Mouse (Mus musculus): ENCODE results near the gene Qrich2.

Gene Qrich2

DNA sequence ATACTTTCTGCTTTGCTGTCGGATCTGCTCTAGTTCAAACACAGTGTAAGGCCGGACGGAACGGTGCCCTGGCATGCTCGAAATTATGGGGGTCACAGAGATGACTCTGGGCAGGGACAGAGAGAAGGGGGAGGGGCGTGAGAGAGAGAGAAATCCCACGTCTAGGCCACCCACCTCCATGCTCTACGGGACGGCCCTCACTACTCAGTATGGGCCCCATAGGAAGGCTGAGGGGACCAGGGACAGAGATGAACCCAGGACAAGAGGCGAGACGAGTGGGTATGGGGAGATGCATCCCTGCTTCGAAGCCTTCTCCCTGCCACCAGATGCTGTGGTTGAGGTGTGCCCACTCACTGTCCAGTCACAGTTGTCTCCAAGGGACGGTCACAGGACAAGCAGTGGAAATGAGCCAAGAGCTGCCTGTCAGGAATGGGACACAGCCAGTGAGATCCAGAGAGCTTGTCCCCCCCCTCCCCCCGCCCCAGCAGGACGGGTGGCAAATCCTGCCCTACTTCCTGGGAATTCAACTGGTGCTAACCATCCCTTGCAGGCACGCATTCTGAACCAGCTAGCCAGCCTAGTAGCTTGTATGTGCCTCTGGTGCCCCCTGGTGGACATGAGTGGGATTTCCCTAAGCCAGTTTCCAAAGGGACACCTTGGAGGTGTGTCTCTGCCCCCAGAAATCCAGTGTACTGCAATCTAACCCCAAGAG is 20.3 kb downstream of the Qrich2 start:
- peak; percentile 93 for DNase-seq (ENCODE audit: low read depth, low spot score)

DNA sequence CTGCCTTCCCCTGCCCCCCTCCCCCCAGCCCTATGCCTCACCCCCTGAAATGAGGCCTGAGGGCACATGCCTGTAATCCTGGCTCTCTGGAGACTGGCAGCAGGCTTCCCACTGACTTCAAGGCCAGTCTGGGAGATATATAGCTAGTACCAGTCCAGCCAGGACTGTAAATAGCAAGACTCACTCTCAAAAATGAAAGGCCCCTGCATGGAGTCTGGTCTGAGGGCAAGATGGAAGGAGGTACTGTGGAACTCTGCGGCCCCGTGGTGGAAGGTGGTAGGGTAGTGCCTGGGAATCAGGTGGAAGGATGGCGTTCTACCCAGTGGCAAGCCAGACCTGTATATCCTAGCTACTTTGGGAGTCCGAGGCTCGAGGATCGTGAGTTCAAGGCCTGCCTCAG is 22.1 kb downstream of the Qrich2 start:
- DNase-seq (ENCODE audit: low read depth, low spot score) = no peak

DNA sequence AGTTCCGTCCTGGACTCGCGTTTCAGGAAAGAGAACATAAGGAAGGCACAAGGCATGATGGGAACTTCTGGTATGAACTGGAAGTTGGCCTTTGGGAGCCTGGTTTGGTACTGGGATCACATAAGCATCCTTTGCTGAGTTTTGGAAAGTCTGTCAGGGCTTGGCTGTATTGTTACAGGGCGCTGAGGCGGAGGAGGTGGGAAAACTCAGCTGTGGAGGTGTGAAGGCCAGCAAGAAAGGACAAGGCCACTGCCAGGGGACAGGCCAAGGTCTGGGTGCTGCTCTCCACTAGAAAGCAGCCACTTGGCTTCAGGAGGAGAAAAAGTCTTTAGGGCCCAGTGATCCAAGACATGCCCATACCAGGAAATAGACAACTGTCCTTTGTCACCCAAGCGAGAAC is 22.7 kb downstream of the Qrich2 start:
- no peak for DNase-seq (ENCODE audit: low read depth, low spot score)

DNA sequence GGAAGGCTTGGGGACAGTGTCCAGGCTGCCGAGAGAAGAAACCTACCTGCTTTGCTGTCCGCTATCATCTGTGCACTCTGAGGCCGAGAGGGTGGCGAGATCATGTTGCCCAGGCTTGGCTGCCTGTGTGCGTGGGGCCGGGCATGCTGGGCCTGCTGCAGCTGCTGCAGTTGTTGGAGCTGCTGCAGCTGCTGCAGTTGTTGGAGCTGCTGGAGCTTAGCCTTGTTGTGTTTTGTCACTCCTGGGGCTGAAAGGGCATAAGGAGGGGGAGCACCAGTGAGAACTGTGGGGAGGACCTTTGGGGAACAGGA is 23.2 kb downstream of the Qrich2 start:
- no peak for DNase-seq (ENCODE audit: low read depth, low spot score)

DNA sequence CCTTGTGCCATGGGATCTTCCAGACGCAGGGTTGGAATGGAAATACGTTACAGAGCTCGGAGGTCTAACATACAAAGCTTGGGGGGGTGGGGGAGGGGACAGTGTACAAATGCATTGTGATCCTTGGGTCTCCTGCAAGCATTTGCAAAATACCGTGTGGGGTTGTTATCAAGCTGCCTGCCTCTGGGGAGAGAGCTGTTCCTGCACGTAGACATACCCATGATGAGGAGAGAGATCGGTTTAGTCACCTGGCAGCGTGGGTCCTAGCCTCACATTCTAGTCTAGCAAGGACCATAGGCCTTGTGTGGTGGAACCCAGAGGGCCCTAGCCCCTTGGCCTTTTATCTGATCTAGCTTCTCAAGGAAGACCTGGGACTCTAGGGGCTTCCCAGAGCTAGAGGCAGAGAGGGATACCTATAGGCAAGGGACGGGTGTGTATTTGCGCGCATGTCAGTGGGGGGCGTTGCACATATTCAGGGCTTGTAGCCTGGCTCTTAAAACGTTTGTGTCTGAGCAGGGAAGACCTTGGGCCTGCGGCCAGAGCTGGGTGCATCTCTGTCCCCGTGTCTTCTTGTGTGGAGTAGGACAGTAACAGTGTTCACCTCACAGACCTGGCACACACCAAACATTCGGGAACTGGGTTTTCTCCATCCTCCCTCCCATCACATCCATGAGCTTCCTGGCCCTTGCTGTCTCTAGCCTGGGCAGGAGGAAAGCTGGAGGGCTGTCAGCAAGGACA is 23.7 kb downstream of the Qrich2 start:
- DNase-seq (ENCODE audit: low read depth, low spot score) = no peak

DNA sequence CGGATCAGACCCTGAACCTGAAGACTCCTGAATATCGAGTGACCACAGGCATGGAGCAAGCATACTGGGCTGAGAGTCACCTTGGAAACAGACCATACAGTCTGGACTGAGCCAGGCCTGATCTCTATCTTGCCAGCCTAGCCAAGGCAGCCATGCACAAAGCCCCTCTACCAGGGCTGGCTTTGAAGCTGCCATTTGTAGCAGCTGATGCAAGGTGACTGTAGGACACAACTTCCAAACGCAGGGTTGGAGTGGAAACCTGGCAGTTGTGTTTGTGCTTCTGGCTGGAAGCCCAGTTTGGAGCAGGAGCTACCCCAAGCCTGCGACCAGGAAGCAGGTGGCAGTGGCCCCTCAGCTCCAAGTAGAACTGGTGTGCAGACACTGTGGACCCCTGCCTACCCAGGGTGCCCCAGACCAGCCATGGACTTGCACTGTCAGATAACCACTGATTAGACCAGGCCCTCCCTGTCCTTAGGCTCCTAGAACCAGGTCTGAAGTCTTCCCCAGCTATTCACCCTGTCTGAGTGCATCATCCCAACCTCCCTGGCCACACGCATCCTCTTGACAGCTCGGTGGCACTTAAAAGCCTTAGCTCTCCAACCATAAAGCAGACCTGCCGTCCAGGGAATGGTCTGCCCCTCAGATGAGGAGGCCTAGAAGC is 25.5 kb downstream of the Qrich2 start:
- no peak for DNase-seq (ENCODE audit: low read depth, low spot score)

DNA sequence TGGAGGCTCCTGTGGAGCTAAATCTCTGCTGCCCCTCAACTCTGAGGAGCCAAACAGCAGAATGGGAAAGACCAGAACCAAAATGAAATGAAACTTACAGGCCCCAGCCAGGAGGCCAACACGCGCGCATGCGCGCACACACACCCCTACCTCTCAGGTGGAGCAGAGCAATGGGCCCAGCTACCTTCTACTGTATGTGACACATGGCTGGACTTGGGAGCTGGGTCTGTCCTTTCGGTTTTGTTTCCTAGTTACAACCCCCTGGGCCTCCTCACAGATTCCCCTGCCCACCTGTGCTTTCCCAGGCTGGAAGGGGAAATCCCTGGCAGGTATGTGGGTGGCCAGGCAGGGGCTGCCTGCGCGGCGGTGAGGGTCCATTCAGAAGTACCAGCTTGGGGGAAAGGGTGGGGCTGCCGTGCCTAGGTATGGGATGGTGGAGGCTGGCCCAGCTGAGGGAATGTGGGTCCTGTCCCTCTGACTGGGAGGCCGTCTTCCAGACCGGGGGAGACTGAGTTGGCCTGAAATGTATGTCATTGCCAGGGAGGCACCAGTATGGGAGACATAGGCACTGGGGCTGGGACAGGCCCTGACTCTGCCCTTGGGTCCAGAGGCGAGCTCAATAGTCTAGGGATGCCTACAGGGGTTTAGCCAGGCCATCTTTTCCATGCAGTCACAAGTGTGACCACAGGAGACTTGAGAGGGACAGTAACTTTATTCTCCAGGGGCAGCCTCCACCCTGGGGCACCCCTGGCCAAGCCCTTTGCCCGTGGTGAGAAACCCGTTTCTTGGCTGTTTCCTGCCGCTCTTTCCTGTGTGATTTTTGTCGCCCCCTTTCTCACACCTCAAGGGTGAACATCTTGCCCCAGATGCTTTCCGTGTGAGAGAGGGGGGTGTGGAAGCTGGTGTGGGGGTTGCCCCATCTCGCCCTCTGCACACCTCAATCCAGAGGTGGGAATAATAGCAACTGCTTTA is 26.5 kb downstream of the Qrich2 start:
- no peak for DNase-seq (ENCODE audit: low read depth, low spot score)

DNA sequence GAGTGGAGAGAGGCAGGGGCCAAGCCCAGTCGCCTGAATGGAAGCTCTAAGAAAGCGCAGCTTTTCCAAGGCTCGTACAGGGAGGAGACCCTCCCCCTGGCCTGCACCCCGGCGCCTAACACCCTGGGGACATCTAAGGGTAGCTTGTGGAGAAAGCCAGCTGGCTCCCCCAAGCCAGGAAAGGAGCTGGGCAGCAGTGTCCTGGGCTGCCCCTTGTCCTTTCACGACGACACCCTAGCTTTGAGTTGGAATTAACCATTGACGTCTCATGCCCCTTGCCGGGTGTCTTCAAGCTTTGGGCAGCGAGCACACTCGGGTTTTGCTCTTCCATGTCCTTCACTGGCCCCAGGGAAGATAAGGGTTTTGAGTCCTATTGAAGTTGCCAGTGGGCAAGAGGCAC is 28.5 kb downstream of the Qrich2 start:
- DNase-seq (ENCODE audit: low read depth, low spot score) = no peak

DNA sequence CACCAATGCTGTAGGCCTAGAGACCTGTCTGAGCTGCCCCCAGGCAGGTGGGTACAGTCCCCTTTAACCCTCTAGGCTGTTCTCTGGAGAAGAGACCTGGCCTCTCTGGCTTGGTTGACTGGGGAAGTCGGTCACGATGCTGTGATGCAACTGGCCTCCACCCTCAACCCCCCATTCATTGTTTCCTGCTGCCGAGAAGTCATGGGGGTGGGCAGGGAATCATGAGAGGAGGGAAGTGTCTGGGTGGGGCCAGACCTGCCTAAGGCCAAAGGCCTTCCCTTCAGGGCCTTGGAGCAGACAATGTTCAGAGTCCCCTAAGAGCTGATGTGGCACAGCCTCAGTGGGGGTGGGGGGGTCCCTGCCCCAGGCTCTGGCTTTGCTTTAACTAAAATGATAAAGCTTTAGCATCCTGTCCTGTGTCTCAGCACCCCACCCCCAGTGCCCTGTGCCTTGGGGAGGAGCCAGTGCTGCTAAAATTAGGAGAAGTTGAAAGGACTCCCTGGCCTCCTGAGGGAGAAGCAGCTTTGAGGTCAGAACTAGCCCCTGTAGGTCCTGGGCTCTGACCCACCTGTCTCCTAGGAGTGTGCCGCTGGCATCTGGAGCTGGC is 29.2 kb downstream of the Qrich2 start:
- no peak for DNase-seq (ENCODE audit: low read depth, low spot score)

DNA sequence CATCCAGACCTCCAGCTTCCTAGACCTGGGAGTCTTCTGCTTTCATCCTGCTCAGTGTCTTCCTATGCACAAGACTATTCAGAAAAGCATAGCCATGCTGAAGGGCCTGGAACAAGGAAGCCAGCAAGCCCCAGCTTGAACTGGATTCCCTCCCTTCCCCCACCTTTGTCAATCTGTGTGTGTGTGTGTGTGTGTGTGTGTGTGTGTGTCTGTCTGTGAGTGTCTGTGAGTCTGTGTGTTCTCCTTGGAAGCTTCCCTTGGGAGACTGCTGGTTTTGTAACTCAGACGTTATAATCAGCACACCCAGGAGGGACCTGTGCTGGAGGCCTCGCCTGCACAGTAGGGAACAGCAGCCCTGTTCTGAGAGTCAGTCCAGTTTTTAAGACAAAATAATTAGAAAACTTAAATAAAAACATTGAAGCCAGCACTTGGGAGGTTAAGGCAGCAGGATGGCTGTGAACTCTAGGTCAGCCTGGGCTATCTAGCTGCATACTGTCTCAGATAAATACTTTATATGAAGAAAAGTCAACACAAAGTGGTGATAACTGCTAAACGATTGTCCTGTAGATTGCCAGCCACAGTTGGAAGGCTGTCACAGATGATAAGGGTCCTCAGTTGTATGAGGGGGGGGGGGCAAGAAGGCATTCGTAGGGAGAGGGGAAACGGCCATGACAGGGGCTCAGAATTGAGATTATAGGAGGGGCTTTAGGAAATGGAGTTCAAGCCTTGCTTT is 29.9 kb downstream of the Qrich2 start:
- DNase-seq (ENCODE audit: low read depth, low spot score) = no peak

DNA sequence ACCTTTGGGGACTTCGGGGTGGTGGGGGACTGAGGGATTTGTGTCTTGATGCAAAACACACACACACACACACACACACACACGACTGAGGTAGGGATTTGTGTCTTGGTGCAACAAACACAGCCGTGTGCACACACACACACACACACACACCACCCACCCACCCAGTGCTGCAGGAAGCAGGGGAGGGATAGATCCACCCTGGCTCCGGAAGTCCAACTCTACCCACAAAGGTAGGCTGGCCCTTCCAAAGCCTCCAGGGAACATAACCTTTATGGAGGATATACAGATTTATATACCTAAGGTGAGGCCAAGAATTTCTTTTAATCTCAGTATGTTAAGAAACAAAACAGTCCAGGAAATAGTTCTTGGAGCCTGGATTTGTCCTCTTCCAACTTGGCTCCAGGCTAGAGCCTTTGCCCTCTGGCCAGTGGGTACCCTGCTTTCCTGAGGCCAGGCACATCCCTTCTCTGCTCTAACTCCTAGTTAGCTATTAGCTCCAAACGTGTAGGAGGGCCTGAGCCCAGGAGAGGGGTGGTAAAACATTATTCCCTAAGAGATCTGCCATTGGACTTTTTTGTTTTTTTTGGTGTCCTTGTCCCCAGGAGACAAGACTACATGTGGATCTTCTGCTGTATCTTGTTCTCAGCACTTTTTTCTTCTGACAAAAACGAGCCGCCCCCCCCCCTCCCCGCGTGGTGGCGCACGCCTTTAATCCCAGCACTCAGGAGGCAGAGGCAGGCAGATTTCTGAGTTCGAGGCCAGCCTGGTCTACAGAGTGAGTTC is 30.9 kb downstream of the Qrich2 start:
- no peak for DNase-seq (ENCODE audit: low read depth, low spot score)

DNA sequence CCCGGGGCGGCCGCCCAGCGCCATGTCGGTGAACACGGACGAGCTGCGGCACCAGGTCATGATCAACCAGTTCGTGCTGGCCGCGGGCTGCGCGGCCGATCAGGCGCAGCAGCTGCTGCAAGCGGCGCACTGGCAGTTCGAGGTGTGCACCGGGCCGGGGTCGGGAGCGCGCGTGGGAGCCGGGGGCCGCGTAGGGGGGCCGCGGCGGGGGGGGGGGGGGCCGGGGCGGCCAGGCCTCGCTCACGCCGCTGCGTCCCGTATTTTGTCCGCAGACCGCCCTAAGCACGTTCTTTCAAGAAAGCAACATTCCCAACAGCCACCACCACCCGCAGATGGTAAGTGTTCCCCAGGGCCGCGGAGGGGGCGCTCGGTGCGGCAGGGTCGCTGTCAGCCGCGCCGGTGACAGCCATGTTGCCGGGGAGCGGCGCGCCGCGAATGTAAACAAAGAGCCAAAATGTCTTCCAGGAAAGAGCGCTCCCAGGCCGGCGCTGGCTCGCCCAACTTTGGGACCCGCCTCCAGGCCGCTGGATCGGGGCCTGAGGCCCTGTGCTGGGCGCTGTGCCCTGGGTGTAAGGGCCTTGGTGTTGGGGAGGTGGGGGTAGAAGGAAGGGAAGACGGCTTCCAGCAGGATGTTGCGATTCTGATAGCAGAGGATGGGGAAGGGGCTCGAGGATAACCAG is 31.6 kb downstream of the Qrich2 start:
- DNase-seq (ENCODE audit: low read depth, low spot score) = peak; percentile 43

DNA sequence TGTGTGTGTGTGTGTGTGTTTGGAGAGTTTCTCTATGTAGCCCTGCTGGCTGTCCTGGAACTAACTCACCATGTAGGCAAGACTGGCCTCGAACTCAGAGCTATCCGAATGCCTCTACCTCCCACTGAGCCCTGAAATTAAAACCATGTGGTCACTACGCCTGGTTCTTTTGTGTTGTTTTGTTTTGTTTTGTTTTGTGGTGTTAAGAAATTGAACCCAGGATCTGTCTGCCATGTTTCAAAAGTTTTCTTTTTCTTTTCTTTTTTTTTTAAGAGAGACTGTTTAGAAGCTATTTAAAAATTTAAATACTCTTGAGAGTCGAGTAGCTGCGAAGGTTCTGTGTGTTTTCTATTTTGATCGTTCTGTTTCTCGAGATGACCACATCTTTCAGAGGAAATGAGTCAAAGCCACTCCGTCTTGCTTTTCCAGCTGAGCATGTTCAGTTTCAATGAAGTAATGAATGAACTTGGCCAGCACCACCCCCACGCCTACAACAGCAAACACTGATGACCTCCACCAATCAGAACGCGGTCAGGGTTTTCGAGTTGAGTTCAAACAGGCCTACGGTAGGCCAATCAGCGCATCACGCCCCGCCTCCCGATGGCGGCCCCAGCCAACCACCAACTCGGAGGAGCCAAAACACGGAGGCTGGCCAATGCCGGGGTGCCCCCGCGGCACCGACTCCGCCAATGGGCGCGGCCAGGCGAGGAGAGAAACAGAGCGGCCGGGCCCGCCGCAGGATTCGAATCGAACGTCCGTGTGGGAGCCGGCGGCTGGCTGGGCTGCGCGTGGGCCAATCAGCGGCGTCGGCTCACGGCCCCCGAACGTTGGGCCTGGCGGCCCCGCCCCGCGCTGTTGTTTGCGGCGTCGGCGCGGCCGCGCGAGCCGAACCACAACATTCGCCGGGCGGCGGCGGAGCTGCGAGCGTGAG is 32.4 kb downstream of the Qrich2 start, which contains the start of gene Ubald2:
TSS of gene Ubald2 (plus strand) at position 739 of the 931 bp plus-strand sequence.
- DNase-seq (ENCODE audit: low read depth, low spot score) = peak; percentile 99

DNA sequence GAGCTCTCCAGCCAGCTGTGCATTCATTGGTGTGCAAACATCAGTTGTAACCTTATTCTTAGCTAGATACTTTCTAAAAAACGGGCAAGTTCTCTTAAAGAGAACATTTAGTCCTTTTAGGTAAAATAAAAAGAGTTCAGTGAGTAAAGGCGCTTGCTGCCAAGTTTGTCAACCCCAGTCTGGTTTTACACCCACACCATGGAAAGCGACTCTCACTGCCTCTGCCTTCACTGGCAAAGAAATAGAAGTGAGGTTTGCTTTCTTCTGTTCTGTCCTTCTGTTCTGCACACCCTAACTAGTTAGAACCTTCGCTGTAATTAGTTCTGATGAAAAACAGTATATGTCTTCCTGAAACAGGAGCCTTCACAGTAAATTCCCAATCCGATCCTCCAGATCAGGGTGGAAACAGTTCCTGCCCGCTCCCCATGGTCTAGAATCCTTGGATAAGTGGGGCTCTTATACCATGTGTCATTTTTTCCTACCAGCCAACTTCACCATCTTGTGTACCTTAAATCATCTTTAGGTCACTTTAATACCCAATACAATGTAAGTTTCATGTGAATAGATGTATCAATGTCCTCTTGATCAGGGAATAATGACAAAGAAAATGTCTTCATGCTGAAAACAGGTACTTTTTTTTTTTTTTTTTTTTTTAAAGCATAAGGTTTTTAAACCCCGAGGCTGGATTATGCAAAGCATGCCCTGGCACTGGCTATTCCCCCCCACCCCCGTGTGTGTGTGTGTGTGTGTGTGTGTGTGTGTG is 33.3 kb downstream of the Qrich2 start:
- DNase-seq (ENCODE audit: low read depth, low spot score) = no peak

DNA sequence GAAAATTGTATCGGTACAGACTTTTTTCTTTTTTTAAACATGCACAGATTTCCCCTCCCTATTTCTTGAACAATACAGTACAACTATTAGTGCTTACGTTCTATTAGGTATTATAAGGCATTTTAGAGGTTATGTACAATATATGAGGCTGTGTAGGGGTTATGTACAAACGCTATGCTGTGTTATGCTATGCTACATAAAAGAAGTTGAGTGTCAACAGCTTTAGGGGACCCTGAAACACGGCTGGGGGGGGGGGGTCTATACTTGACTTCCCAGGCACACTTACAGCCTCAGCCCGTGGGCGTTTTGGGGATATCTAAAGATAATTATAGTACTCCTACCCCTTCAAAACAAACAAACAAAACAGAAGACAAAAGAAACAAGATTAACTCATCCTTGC is 33.9 kb downstream of the Qrich2 start:
- no peak for DNase-seq (ENCODE audit: low read depth, low spot score)

DNA sequence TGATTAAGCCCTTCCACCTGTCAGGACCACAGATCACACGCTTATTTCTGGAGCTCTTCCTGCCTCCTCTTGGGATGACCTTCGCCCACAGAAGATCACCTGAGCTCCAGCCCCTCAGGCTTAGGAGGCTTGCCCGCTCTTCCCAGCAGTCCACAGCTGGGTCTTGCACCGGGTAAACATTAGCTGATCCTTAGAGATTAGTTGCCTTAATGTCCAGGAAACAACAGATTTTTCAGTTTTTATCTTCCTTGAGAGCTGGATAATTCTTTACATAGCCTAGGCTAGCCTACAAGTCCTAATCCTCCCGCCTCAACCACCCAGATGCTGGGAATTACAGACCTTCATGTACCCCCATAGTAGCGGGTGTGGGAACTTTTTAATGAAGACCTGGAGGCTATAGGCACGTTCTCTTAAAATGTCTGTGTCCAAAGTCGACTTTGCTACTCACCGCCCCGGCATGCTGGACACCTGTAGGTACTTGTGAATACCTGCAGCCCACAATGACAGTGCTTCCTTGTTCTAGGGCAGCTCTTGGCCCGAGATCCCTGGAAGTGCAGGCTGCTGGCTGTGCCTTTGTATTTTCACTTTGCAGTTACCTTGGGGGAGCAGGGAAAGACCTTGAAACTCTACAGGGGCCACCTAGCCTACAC is 34.5 kb downstream of the Qrich2 start:
- no peak for DNase-seq (ENCODE audit: low read depth, low spot score)
